Mouse (Mus musculus) hindbrain, embryonic 15.5 days (tissue): ENCODE measurements around the gene Rasip1. TPM values are rescaled to one million over a fixed set of nuclear protein-coding genes. Genes with fewer than 3 reads are reported as not detected.

Experiments
- ATAC-seq: fragments of 200-750 bp; cut with Nextera tagmentation; 2 replicates; pipeline ENCODE4 v1.8.0; 2017; ENCODE audit warnings: low read depth, moderate number of reproducible peaks, moderate TSS enrichment; ENCODE audit not compliant: low FRiP score
- H3K27ac ChIP-seq: fragments of 300-500 bp; sonication (generic); replicated peaks from 2 replicates; pipeline ENCODE4 v1.5.1; 2015; ENCODE audit warnings: mild to moderate bottlenecking, inconsistent platforms
- H3K27me3 ChIP-seq: fragments of 300-500 bp; sonication (generic); 2 replicates; pipeline ENCODE4 v1.6.1; 2015; ENCODE audit warnings: control low read depth, inconsistent platforms
- H3K36me3 ChIP-seq: fragments of 300-500 bp; sonication (generic); 2 replicates; pipeline ENCODE4 v1.6.1; 2015; ENCODE audit warnings: control low read depth, inconsistent platforms
- H3K4me1 ChIP-seq: fragments of 300-500 bp; sonication (generic); replicated peaks from 2 replicates; pipeline ENCODE4 v1.6.1; 2015; ENCODE audit warnings: control low read depth, inconsistent platforms
- H3K4me2 ChIP-seq: fragments of 300-500 bp; sonication (generic); 2 replicates; pipeline ENCODE4 v1.6.1; 2015; ENCODE audit warnings: moderate library complexity, mild to moderate bottlenecking, inconsistent platforms
- H3K4me3 ChIP-seq: fragments of 300-500 bp; sonication (generic); 2 replicates; pipeline ENCODE4 v1.5.1; 2015; ENCODE audit warnings: mild to moderate bottlenecking, inconsistent platforms
- H3K9ac ChIP-seq: fragments of 300-500 bp; sonication (generic); 2 replicates; pipeline ENCODE4 v1.6.1; 2015; ENCODE audit warnings: inconsistent platforms
- H3K9me3 ChIP-seq: fragments of 300-500 bp; sonication (generic); 2 replicates; pipeline ENCODE4 v1.6.1; 2016; ENCODE audit warnings: control low read depth, inconsistent platforms
- WGBS: fragments of 180-500 bp; shearing (Covaris S2); methylation state at CpG from one replicate; pipeline ENCODE4 v1.1.7; 2015; 5-methylcytosine and 5-hydroxymethylcytosine counted together
- polyA plus RNA-seq: library from polyadenylated mRNA; unstranded; fragments of >200 nt; fragmentation: Nextera tagmentation; extraction: Ambion mirVana; gene quantifications from 2 replicates; pipeline ENCODE4 v1.2.1, GENCODE M21; 2015

Gene Rasip1
- polyA plus RNA-seq, result 20.2 and 24.3 TPM in 2 replicates

DNA sequence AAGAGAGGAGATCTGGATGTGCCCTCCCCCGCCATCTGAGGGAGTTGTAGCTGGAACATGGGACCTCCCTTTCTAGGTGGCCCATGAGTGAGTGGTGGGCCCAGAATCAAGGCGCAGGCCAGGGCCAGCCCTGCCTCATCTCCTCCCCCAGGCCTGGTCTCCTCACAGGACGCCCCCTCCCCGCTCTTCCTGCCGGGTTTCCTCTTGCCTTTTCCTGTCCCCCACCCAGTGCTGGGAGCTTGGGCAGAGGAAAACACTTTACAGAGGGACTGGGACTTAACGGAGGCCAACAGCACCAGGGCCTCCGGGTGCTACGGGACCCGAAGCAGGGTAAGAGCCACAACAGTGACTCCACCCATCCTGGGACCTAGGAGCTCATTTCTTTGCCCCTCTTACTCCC, at the start of gene Rasip1:
Gene Rasip1 (plus strand): TSS at position 228 of the 400 bp plus-strand sequence.
- peak within 1 kb of the TSS; percentile 88 for H3K9ac ChIP-seq
- H3K27me3 ChIP-seq, result 0 out of 2 replicates have a peak, but pooled peaks cover 4% of the 10 kb centered on the region
- H3K36me3 ChIP-seq, result no peaks in the 10 kb centered on the region
- ATAC-seq, result no peak
- H3K4me2 ChIP-seq, result peak within 1 kb of the TSS; percentile 99
- H3K4me3 ChIP-seq, result peak within 1 kb of the TSS; percentile 61
- 90% methylated on average over 9 of the region's 9 CpGs for WGBS
- H3K9me3 ChIP-seq, result no peaks in the 10 kb centered on the region
- peaks cover 22% of the 10 kb centered on the region for H3K4me1 ChIP-seq
- H3K27ac ChIP-seq, result peak within 1 kb of the TSS; percentile 89

DNA sequence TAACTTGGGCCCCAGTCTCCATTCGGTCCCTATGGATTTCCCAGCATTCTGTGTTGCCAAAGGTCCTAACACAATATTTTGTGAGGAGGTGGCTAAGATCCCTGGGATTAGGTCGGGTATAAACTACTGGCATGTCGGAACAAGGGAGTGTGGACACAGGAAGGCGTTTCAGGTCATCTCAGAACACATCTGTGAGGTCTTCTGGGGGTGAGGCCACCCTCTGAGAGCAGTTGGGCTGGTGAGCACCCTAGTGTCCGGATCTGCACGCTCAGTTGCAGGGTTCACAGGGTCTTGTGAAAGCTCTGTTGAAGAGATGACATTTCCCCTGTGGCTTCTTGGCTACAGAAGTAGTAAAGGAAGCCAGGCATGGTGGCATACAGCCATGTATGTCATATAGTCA, 41.4 kb upstream of the Rasip1 start:
- Histone ChIP-seq H3K36me3 (peaks cover 16% of the 10 kb centered on the region; the same call in 1 of the 2 replicates), H3K4me1 (peaks cover 9% of the 10 kb centered on the region), H3K27ac (no peak overlapping the region), H3K4me3 (no peak overlapping the region), H3K9me3 (no peaks in the 10 kb centered on the region), H3K27me3 (no peaks in the 10 kb centered on the region), H3K4me2 (no peak overlapping the region), H3K9ac (no peak overlapping the region)
- no peak for ATAC-seq
- WGBS, result 92% methylated on average over 6 of the region's 6 CpGs

DNA sequence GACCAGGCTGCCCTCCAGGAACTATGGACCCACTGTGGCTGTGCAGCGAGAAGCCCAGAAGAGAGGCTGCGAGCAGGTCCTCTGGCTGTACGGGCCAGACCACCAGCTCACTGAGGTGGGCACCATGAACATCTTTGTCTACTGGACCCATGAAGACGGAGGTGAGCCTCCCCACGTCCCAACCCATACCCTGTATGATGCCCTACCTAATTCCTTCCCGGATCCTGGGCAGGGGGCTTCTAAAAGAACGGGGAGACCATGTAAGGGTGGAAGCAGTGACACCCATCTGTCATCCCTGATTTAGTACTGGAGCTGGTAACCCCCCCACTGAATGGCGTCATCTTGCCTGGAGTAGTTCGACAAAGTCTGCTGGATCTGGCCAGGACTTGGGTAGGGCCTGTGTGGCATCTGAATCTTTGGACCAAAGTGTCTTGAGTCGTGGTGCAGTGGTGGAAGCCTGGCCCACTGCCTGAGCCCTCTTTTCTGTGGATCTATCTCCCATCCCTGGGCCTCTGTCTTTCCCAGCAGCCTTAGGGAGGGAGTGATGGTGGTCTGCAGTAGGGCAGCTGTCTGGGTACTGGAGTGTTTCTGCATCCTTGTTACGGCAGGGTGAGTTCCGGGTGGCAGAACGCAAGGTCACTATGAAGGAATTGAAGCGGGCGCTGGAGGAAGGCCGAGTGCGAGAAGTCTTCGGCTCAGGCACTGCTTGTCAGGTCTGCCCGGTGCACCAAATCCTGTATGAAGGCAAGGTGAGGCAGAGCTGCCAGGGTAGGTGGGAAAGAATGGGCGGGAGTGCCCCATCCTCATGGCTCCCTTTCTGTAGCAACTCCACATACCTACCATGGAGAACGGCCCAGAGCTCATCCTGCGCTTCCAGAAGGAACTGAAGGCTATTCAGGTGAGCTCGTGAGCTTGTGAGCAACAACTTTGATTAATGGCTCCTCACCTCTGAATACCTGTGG, 39.4 kb upstream of the Rasip1 start:
- WGBS, result 94% methylated on average over 23 of the region's 23 CpGs
- Histone ChIP-seq H3K27me3 (no peaks in the 10 kb centered on the region), H3K4me2 (0 out of 2 replicates have a peak overlapping the region, but pooled peaks have one; percentile 65), H3K4me3 (no peak overlapping the region), H3K36me3 (peaks cover 11% of the 10 kb centered on the region; the same call in 1 of the 2 replicates), H3K4me1 (peaks cover 9% of the 10 kb centered on the region), H3K9ac (no peak overlapping the region), H3K9me3 (no peaks in the 10 kb centered on the region), H3K27ac (no peak overlapping the region)
- no peak for ATAC-seq

DNA sequence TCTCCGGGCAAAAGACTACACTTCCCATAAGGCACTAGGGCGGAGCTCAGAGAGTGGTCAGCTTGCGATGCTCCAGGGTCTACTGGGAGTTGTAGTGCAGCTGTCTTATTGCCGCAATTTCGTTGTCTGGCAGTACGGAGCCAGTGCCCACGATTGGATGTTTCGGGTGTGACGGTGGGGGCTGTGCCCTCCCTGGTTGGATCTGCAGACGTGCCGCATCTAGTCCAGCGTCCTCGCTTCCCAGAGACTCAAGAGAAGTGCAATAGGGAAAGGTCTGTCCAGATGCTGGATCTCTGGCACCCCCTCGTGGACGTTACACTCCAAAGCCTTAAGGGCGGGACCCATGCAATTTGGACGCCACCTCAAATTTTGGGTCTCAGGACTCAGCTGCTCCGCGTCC, 38.1 kb upstream of the Rasip1 start:
- Histone ChIP-seq H3K9me3 (no peaks in the 10 kb centered on the region), H3K4me2 (peak overlapping the region; percentile 65), H3K27ac (peak overlapping the region; percentile 82), H3K4me3 (peak overlapping the region; percentile 43), H3K27me3 (no peaks in the 10 kb centered on the region), H3K4me1 (peaks cover 9% of the 10 kb centered on the region), H3K9ac (peak overlapping the region; percentile 46), H3K36me3 (0 out of 2 replicates have a peak, but pooled peaks cover 9% of the 10 kb centered on the region)
- WGBS, result 6% methylated on average over 19 of the region's 19 CpGs
- peak; percentile 99 for ATAC-seq

DNA sequence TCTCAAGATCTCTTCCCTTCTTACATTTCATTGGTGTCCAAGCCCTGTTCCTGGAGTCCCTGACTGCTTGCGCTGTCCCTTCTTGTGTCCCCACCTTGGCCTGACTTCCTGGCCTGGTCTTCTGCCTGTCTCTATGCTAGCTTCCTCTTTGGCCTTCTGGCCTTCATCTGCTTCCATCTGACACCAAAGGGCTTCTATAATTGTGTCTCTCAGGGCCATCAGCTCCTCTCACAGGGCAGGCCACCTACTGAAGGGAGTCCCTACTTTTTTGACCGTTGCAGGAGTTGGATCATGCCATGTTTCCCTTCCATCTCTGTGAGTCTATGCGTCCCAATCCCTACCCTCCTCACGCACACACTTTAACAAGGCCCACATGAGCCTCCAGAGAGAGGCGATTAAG, 37.4 kb upstream of the Rasip1 start:
- no peak overlapping the region; the same call in 1 of the 2 replicates for H3K4me2 ChIP-seq
- no peak overlapping the region for H3K9ac ChIP-seq
- peak overlapping the region; percentile 82 for H3K27ac ChIP-seq
- no peak overlapping the region for H3K4me3 ChIP-seq
- WGBS, result 98% methylated on average over 5 of the region's 5 CpGs
- H3K27me3 ChIP-seq, result no peaks in the 10 kb centered on the region
- no peaks in the 10 kb centered on the region for H3K9me3 ChIP-seq
- H3K36me3 ChIP-seq, result 0 out of 2 replicates have a peak, but pooled peaks cover 4% of the 10 kb centered on the region
- ATAC-seq, result no peak
- H3K4me1 ChIP-seq, result peaks cover 9% of the 10 kb centered on the region

DNA sequence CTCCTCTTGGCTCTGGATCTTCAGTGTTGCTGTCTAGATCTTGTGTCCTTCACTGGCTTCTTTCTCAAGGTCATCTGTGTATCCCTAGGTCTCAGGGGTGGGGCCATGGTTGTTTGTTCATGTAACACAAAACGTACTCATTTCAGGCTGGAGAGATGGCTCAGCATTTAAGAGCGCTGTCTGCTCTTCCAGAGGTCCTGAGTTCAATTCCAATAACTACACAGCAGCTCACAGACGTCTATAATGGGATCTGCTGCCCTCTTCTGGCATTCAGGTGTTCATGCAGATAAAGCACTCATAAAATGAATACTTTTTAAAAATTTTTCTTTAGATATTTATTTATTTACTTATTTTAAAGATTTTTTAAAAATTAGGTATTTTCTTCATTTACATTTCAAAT, 36.4 kb upstream of the Rasip1 start:
- Histone ChIP-seq H3K4me1 (peaks cover 9% of the 10 kb centered on the region), H3K9ac (no peak overlapping the region), H3K4me2 (no peak overlapping the region), H3K36me3 (no peaks in the 10 kb centered on the region), H3K27me3 (no peaks in the 10 kb centered on the region), H3K4me3 (no peak overlapping the region), H3K9me3 (no peaks in the 10 kb centered on the region), H3K27ac (no peak overlapping the region)
- WGBS, result 63% methylated on average over 3 of the region's 3 CpGs
- ATAC-seq, result no peak

DNA sequence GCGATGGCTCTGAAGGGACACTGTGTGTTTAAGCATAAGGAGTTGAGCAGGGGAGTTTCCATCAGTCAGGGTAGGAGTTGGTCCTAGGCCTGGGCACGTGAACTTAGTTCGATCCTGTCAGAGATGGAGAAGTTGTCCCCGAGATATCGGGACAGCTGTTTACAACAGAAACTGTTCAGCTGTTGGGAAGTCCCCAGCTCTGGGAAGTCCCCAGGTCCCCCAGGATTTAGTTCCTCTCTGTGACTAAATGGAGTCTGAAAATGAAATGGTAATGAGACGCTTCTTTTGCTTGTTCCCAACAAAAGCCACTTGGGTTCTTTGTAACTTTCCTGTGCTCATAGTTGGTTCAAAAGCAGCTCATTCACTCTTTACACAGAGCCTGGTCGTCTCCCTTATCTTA, 35.4 kb upstream of the Rasip1 start:
- 76% methylated on average over 7 of the region's 7 CpGs for WGBS
- H3K4me2 ChIP-seq, result no peak overlapping the region
- H3K9me3 ChIP-seq, result no peaks in the 10 kb centered on the region
- no peaks in the 10 kb centered on the region for H3K36me3 ChIP-seq
- no peak overlapping the region for H3K27ac ChIP-seq
- H3K9ac ChIP-seq, result no peak overlapping the region
- peaks cover 9% of the 10 kb centered on the region for H3K4me1 ChIP-seq
- no peak for ATAC-seq
- H3K27me3 ChIP-seq, result no peaks in the 10 kb centered on the region
- H3K4me3 ChIP-seq, result no peak overlapping the region

DNA sequence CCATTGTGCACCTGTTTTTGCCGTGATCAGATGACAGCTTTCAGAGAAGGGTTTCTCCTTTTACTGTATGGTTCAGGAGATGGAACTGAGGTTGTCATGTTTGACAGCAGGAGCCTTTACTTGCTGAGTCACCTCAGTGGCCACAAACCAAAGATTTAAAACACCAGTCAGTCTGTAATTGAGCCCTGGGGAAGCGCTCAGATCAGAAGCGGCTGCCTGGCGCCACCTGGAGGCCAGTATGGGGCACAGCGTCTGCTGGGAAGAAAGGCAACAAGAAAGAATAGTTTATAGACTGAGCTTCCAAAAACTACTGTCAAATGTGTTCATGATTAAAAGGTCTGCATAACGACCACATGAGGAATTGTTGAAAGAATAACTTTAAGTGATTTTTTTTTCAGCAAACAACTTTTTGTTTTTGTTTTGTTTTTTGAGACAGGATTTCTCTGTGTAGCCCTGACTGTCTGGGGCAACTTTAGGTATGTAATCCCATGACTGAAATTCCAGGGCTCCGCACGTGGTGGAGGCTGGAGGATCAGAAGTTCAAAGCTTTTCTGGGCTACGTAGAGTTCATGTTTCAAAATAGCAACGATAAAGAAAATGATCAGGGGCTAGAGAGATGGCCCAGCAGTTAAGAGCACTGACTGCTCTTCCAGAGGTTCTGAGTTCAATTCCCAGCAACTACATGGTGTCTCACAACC, 34.0 kb upstream of the Rasip1 start:
- H3K27me3 ChIP-seq, result no peaks in the 10 kb centered on the region
- no peak for ATAC-seq
- H3K4me1 ChIP-seq, result peaks cover 9% of the 10 kb centered on the region
- H3K9me3 ChIP-seq, result no peaks in the 10 kb centered on the region
- H3K4me3 ChIP-seq, result no peak overlapping the region
- H3K36me3 ChIP-seq, result no peaks in the 10 kb centered on the region
- no peak overlapping the region for H3K27ac ChIP-seq
- WGBS, result 24% methylated on average over 10 of the region's 10 CpGs
- no peak overlapping the region for H3K4me2 ChIP-seq
- no peak overlapping the region for H3K9ac ChIP-seq

DNA sequence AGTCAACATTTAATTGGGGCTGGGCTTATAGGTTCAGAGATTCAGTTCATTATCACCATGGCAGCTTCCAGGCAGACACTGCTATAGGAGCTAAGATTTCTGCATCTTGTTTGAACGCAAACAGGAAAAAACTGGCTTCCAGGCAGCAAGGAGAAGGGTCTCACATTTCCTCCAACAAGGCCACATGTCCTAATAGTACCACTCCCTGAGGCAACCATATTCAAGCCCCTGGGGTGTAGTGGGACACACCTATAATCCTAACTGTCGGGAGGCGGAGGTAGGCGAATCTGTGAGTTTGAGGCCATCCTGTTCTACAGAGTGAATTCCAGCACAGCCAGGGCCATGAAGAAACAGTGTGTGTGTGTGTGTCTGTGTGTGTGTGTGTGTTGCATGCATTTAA, 32.1 kb upstream of the Rasip1 start:
- H3K4me3 ChIP-seq, result no peak overlapping the region
- no peaks in the 10 kb centered on the region for H3K4me1 ChIP-seq
- H3K4me2 ChIP-seq, result no peak overlapping the region
- 92% methylated on average over 4 of the region's 4 CpGs for WGBS
- no peaks in the 10 kb centered on the region for H3K9me3 ChIP-seq
- H3K27me3 ChIP-seq, result no peaks in the 10 kb centered on the region
- no peak overlapping the region for H3K27ac ChIP-seq
- ATAC-seq, result no peak
- no peak overlapping the region for H3K9ac ChIP-seq
- no peaks in the 10 kb centered on the region for H3K36me3 ChIP-seq

DNA sequence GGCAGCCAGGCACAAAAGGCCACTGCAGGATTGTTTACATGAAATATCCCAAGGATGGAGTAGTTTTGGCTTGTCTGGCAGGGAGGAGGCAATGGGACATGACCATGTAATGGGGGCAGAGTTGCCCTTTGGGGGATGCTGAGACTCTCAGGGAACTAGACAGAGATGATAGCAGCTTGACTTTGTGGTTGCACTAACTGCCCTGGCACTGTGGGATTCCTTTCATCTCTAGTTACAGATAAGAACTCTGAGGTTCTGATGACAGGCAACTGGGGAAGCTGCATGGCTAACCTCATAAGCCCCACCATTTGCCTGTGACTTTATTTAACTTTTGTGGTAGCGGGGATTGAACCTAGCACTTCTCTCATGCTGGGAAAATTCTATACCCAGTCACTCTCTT, 31.2 kb upstream of the Rasip1 start:
- no peak overlapping the region for H3K27ac ChIP-seq
- no peak overlapping the region for H3K9ac ChIP-seq
- no peak overlapping the region for H3K4me3 ChIP-seq
- no peaks in the 10 kb centered on the region for H3K36me3 ChIP-seq
- H3K4me1 ChIP-seq, result no peaks in the 10 kb centered on the region
- ATAC-seq, result no peak
- no peak overlapping the region for H3K4me2 ChIP-seq
- WGBS, result 95% methylated on average over 1 of the region's 1 CpGs
- no peaks in the 10 kb centered on the region for H3K27me3 ChIP-seq
- no peaks in the 10 kb centered on the region for H3K9me3 ChIP-seq

DNA sequence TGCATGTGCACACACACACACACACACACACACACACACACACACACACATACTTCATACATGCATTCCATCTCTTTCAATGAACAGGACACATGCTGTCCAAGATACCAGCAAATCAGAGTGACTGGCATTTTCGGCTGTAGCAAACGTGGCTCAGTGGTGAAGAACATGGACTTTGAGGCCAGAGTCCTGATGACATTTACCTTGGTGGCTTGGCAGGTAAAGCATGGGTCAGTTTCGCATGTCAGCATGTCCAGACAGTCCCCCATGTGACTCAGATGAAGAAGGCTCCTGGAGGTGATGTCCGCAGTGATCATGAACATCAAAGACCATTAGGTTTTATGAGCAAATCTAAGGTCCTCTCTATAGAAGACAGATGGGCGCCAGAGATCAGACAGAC, 30.3 kb upstream of the Rasip1 start:
- Histone ChIP-seq H3K4me1 (no peaks in the 10 kb centered on the region), H3K9ac (no peak overlapping the region), H3K4me2 (no peak overlapping the region), H3K27me3 (no peaks in the 10 kb centered on the region), H3K27ac (no peak overlapping the region), H3K9me3 (no peaks in the 10 kb centered on the region), H3K4me3 (no peak overlapping the region), H3K36me3 (no peaks in the 10 kb centered on the region)
- ATAC-seq, result no peak
- WGBS, result 95% methylated on average over 5 of the region's 5 CpGs

DNA sequence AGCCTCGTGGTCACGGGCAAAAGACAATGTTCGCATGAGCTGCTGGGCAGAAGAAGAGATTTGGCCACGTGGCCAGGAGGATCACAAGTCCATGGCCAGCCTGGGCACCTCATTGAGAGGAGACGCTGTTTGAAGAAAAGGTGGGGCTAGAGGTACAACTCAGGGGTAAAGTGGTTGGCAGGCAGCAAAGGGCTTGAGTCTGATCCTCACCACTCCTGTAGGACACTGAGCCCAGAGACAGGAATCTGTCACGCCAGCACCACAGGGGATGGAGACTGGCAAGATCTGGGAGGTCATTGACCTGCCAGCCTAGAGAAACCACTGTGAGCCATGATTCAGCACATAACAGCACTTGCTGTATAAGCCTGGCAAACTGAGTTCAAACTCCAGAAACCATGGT, 29.8 kb upstream of the Rasip1 start:
- Histone ChIP-seq H3K4me2 (no peak overlapping the region), H3K27me3 (no peaks in the 10 kb centered on the region), H3K9ac (no peak overlapping the region), H3K4me3 (no peak overlapping the region), H3K36me3 (no peaks in the 10 kb centered on the region), H3K9me3 (no peaks in the 10 kb centered on the region), H3K27ac (no peak overlapping the region), H3K4me1 (no peaks in the 10 kb centered on the region)
- ATAC-seq, result no peak
- 91% methylated on average over 6 of the region's 6 CpGs for WGBS
